Mouse (Mus musculus): ENCODE measurements at regions not wholly inside any gene's neighbourhood (a gene's known extent, or its start where the extent isn't known, plus 50 kb on each side); places are given as distances from the start of the nearest gene placed in this dataset.

- TF ChIP-seq ELF1 (IDR thresholded peaks at IDR 0.05; ENCODE audit: low read depth, low read length) (no peak), ZNF384 (IDR thresholded peaks at IDR 0.05; ENCODE audit: low read depth, low read length) (no peak), ZKSCAN1 (IDR thresholded peaks at IDR 0.05; ENCODE audit: low read depth, low read length) (no peak), ZC3H11A (IDR thresholded peaks at IDR 0.05; ENCODE audit: low read depth, low read length) (no peak)
Measured at GRCm38 (mm10) chr14:25005241-25005946, 453.6 kb upstream of the Zmiz1 start.
